Mouse (Mus musculus) granulocyte monocyte progenitor cell, adult 5-6 weeks (primary cell): ENCODE measurements around the gene Fuz. TPM values are rescaled to one million over a fixed set of nuclear protein-coding genes. Genes with fewer than 3 reads are reported as not detected.

ENCODE experiments used
- ATAC-seq: replicated peaks from 2 replicates; pipeline ENCODE4 v1.8.0; 2016; ENCODE audit warnings: mild to moderate bottlenecking, moderate TSS enrichment, inconsistent platforms; ENCODE audit not compliant: poor library complexity, severe bottlenecking
- total RNA-seq, 2 experiments: library from RNA; stranded (forward) in 1 of 2; stranded (reverse) in 1 of 2; fragments of 200-712, 200-1000 nt in 1 of 2; fragments of >200 nt in 1 of 2; fragmentation: Nextera tagmentation in 1 of 2; gene quantifications; 2 replicates each; pipeline ENCODE4 v1.2.3; 2014 to 2017

Gene Fuz
- total RNA-seq, 2 experiments from 2014 or later: 13.6 to 18.0 TPM

- ATAC-seq: no peak
Measured at GRCm38 (mm10) chr7:44884637-44885036, 11.2 kb upstream of the Fuz start.

DNA sequence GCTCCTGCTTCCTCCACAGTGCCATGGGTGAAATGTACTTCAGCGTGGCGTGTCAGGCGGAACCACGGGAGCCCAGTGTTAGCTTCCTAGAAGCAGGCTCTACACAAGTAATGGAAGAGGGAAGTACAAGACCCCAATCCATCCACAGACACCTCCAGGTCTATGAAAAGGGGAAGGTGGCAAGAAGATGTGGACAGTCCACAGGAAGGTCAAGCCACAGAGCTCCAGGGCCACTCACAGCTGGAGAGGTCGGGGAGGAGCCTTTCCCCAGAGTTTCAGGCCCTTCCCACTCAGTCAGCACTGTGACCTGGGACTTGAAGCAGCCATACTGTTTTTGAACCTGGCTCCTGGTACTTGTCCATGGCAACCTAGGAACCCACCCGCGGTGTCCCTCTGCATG, 8.9 kb upstream of the Fuz start:
- peak; percentile 85 for ATAC-seq

GRCm38 (mm10) chr7:44888256-44889105, 7.4 kb upstream of the Fuz start:
- no peak for ATAC-seq

GRCm38 (mm10) chr7:44890180-44890579, 5.7 kb upstream of the Fuz start:
- ATAC-seq: no peak

GRCm38 (mm10) chr7:44890737-44891136, 5.1 kb upstream of the Fuz start:
- ATAC-seq: no peak

DNA sequence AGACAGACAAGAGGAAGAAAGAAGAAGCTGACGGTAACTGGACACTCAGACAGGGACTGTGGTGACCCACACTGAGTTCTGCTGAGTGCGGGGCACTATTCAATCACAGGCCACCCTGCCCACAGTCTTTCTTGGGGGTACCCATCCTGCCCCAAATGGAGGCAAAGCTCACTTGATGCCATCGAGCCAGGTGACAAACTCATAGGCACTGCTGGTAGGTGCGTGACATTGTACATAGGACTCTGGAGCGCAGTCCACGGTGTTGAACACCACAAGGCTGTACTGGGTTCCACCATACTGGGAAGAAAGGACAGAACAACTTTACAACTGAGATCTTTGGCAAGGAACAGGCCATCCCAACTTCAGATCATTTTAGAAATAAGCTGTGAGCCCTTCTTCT, 4.3 kb upstream of the Fuz start:
- no peak for ATAC-seq

GRCm38 (mm10) chr7:44892276-44892921, 3.5 kb upstream of the Fuz start, which contains the start of gene Med25:
TSS of gene Med25 (minus strand) at chr7:44892712.
- ATAC-seq: peak; percentile 53

- ATAC-seq: no peak
Measured at GRCm38 (mm10) chr7:44893197-44893596, 2.7 kb upstream of the Fuz start.

DNA sequence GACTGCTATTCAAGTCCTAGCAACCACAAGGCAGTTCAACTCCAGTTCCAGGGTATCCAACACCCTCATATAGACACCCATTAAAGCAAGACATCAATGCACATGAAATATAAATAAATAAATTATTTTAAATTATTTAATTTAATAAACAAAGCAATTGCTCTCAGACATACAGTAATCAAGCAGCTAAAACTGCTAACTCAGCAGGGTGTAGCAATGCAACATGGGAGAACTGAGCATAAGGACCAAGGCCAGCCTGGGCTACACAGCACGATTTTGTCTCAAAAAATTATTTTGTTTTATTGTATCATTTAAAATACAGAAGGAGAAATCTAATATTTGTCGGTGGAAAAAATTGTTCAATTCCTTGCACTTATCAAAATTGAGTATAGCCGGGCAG, 1.7 kb upstream of the Fuz start:
- ATAC-seq: no peak

DNA sequence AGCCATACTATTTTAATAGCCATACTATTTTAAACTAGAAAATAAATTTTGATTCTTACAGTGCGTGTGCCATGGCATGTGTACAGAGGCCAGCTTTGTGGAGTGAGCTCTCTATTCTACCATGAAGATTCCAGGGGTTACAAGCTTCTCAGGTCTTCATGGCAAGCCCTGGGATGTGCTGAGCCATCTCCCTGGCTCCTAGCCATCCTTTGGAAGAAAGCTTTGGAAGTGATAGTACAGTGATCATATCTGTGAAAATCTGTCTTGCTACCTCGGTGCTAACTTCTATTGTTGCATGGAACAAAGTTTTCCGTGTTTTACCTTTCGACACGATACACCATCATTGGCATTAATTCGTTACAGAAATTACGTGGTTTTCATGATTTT, 680 bp upstream of the Fuz start:
- ATAC-seq: no peak

GRCm38 (mm10) chr7:44896499-44896898, 620 bp downstream of the Fuz start:
- ATAC-seq: no peak

- no peak for ATAC-seq
Measured at GRCm38 (mm10) chr7:44898607-44899006, 2.7 kb downstream of the Fuz start.

- ATAC-seq: no peak
Measured at GRCm38 (mm10) chr7:44900632-44901031, 4.8 kb downstream of the Fuz start.

- ATAC-seq: peak; percentile 55
Measured at GRCm38 (mm10) chr7:44901230-44901722, 5.4 kb downstream of the Fuz start.

DNA sequence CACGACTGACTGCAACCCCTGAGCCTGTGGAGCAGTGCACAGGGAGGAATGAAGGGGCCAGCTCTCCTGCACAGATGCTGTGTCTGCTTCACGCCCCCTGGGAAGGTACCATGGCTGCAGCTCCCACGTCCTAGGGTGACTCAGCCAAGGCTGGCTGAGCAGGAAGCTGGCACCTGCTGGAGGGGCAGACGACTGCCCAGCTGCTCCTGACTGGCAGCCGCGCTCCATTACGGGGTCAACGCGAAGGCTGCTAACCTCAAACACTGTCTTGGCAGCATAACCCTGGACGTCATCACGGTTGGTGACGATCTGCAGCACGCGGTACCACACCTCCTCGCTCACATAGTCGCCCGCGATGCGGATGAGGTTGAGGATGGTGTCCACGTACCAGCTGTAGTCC, 9.6 kb downstream of the Fuz start:
- ATAC-seq: no peak

DNA sequence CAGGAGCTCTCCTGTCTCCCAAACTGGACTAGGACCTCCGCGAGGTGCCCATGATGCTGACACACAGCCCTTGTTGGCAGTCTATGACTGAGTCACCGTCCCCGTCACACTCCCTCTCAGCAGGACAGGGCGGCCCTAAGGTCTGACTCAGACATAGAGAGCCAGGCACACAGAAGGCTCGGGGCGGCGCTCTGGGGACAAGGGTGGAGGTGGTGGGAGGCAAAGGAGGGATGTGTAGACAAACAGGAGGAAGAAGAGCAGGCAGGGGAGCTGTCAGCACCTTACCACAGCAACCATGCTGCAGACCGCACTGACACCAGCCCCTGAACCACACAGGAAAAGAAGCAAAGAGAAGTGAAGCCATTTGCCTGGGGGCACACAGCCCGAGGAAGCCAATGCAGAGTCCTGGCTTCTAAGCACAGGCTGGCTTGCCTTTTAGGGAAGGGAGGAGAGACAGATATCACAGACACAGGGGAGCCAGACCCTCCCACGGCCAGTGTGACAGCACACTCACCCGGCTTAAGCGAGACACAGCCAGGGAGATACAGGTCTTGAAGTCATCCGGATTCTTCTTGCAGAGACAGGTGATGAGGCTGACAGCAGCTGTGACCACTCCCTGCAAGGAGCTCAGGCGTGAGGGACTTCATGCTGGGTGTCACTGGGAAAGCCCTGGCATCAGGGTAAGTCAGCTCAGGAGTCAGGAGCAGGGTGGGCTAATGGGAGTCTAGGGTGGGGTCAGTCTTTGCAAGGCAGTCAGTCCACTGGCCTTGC, 13.0 kb downstream of the Fuz start:
- peak; percentile 25; the same call in 1 of the 2 replicates for ATAC-seq

- no peak for ATAC-seq
Measured at GRCm38 (mm10) chr7:44914396-44914795, 18.5 kb downstream of the Fuz start.

DNA sequence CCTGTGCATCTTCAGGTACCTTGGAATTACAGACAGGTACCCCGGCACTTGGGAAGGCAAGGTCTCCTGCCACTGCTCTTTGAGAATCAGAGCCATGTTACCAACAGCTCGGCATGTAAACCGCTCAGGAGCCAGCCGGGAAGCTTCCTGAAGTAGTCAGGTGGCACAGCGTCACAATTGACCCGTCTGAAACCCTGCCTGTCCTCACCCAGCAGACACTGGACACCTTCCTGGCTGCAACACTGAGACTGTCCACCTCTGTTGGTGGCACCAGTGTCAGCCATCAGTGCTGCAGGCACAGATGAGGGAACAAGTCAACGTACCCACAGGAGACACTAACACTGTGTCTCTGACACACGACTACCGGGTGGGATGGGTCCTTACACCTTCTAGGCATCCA, 19.4 kb downstream of the Fuz start:
- no peak for ATAC-seq

DNA sequence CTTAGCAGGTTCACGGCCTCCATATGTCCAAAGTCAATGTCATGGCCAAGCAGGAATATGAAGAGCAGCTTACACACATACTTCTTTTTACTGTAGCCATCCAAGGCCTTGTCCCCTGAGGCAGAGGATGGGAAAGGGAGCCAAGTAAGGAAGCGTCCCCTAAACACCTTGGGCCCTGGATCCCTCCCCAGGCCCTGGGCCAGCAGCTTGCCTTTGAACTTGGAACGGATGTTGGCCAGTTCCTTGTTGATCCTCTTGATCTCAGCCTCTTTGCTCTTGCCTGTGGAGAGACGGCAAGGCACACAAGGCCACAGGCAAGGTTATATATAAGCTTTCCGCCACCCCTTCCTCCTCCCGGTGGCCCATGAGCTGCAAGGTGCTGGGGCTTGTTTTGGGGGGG, 20.3 kb downstream of the Fuz start:
- no peak for ATAC-seq

DNA sequence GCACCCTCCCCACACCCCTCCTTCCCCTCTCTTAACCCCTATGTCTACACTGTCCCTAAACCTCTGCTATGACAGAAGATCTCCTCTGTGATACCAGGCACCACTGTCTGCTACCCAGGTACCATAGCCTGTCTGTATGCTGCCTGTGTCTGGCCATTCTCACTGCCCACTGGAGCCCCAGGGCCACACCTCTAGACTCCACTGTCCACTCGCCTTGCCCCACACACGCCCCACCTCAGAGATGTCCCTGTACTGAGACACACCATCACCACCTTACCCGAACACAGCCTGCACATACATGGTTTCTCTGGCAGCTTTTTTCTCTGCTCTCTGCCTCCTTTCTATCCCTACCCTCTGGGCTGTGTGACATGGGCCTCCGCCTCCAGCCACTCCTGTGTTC, 21.0 kb downstream of the Fuz start:
- no peak for ATAC-seq

- no peak for ATAC-seq
Measured at GRCm38 (mm10) chr7:44918219-44918618, 22.3 kb downstream of the Fuz start.
